Mouse (Mus musculus) 3T3-L1 (cell line): ENCODE measurements around the gene Defa26.
"Not testable (repeated sequence)": the region's sequence is repeated elsewhere in the genome, so short reads cannot be mapped to it uniquely, and the experiment has no call there.

Experiments
- DNase-seq: peaks from one replicate; pipeline ENCODE4 v3.0.0-alpha.2; 2015; ENCODE audit warnings: low read depth, low spot score

Gene Defa26

DNA sequence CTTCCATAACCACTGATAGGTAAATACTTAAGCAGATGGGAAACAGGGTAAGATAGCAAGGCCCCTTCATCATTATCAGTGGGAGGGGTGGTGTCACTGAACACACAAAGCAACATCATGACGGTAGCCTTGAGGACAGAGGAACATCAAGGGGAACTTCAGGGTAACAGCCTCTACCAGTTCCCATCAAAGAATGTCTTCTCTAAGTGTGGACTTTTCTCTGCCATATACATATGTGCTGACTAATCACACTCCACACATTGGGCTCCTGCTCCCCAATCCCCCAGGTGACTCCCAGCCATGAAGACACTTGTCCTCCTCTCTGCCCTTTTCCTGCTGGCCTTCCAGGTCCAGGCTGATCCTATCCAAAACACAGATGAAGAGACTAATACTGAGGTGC is at the start of gene Defa26:
Defa26 (plus strand) TSS at position 301 of the 400 bp plus-strand sequence.
- not testable (repeated sequence) for DNase-seq

DNA sequence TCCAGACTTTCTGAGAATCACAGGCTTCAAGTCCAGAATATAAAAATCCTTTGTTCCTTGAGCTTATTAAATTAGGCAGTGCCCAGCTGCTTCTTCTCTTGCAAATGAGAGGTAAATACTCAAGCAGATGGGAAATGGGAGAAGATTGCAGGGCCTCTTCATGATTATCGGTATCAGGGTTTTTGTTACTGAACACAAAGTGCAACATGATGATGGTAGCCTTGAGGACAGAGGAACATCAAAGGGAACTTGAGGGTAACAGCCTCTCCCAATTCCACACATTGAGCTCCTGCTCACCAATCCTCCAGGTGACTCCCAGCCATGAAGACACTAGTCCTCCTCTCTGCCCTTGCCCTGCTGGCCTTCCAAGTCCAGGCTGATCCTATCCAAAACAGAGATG is 35.3 kb upstream of the Defa26 start, which contains the start of gene Defa28:
Defa28 (plus strand) TSS at position 301 of the 400 bp plus-strand sequence.
- not testable (repeated sequence) for DNase-seq

DNA sequence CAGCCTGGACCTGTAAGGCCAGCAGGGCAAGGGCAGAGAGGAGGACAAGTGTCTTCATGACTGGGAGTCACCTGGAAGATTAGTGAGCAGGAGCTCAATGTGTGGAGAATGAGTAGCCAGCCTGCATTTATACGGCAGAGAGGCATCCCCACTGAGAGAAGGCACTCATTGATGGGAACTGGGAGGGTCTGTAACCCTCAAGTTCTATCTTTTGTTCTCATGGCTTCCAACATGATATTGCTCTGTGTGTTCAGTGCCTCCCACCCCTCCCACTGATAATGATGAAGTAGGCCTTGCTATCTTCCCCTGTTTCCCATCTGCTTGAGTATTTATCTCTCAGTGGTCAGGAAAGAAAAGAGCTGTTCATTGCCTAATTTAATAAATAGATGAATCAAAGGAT is 23.6 kb upstream of the Defa26 start, which contains the start of gene Gm7861:
Gm7861 (minus strand) TSS at position 101 of the 400 bp plus-strand sequence.
- not testable (repeated sequence) for DNase-seq

DNA sequence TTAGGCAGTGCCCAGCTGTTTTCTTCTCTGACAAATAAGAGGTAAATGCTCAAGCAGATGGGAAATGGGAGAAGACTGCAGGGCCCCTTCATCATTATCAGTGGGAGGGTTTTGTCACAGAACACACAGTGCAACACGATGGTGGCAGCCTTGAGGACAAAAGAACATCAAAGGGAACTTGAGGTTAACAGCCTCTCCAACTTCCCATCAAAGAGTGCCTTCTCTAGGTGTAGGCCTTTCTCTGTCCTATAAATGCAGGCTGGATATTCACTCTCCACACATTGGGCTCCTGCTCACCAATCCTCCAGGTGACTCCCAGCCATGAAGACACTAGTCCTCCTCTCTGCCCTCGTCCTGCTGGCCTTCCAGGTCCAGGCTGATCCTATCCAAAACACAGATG is 37.5 kb downstream of the Defa26 start, which contains the start of gene Defa17:
Defa17 (plus strand) TSS at position 301 of the 400 bp plus-strand sequence.
- DNase-seq = not testable (repeated sequence)

DNA sequence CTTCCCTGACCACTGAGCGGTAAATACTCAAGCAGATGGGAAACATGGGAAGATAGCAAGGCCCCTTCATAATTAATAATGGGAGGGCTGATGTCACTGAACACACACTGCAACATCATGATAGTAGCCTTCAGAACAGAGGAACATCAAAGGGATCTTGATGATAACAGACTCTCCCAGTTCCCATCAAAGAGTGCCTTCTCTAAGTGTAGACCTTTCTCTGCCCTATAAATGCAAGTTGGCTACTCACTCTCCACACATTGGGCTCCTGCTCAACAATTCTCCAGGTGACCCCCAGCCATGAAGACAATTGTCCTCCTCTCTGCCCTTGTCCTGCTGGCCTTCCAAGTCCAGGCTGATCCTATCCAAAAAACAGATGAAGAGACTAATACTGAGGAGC is 47.5 kb downstream of the Defa26 start, which contains the start of gene Defa34:
Defa34 (plus strand) TSS at position 301 of the 400 bp plus-strand sequence.
- not testable (repeated sequence) for DNase-seq
